Mouse (Mus musculus) G1E (cell line): ENCODE data around the gene Gpi1.

ENCODE experiments used
- CTCF ChIP-seq: IDR thresholded peaks from 2 replicates; pipeline ENCODE4 v1.5.1; 2012; ENCODE audit warnings: low read depth, low read length, inconsistent platforms, mixed read lengths
- GATA1 ChIP-seq: IDR thresholded peaks from 2 replicates; pipeline ENCODE4 v1.6.1; 2012; ENCODE audit warnings: borderline replicate concordance, low read length, inconsistent platforms, mixed read lengths
- GATA2 ChIP-seq: IDR thresholded peaks from 2 replicates; pipeline ENCODE4 v1.6.1; 2012; ENCODE audit warnings: low read depth, low read length, inconsistent platforms, borderline replicate concordance

- TF ChIP-seq CTCF (no peak), GATA1 (no peak), GATA2 (no peak)
These were observed 71.0 kb downstream of the Gpi1 start for GRCm38 (mm10) chr7:34159167-34159566.
